Mouse (Mus musculus) intestine, embryonic 16.5 days (tissue): ENCODE measurements around the gene Xpo6. TPM values are rescaled to one million over a fixed set of nuclear protein-coding genes. Genes with fewer than 3 reads are reported as not detected.
A peak's percentile ranks its signal among the peaks of the same experiment; 100 is the strongest.

Experiments used
- ATAC-seq: fragments of 200-750 bp; cut with Nextera tagmentation; 2 replicates; pipeline ENCODE4 v1.8.0; 2017; ENCODE audit warnings: moderate TSS enrichment, moderate library complexity
- H3K27ac ChIP-seq: fragments of 300-500 bp; sonication (generic); 2 replicates; pipeline ENCODE4 v1.5.1; 2014; ENCODE audit warnings: mild to moderate bottlenecking, low read length
- H3K27me3 ChIP-seq: fragments of 300-500 bp; sonication (generic); replicated peaks from 2 replicates; pipeline ENCODE4 v1.6.1; 2014; ENCODE audit warnings: low read length, control low read depth, mixed read lengths; ENCODE audit not compliant: control insufficient read depth, insufficient read depth
- H3K36me3 ChIP-seq: fragments of 300-500 bp; sonication (generic); 2 replicates; pipeline ENCODE4 v1.6.1; 2014; ENCODE audit warnings: low read length, control low read depth; ENCODE audit not compliant: control insufficient read depth, insufficient read depth
- H3K4me1 ChIP-seq: fragments of 300-500 bp; sonication (generic); 2 replicates; pipeline ENCODE4 v1.6.1; 2014; ENCODE audit warnings: low read length, control low read depth, mixed read lengths; ENCODE audit not compliant: control insufficient read depth, insufficient read depth
- H3K4me2 ChIP-seq: fragments of 300-500 bp; sonication (generic); 2 replicates; pipeline ENCODE4 v1.6.1; 2014; ENCODE audit warnings: low read depth, low read length, control low read depth
- H3K4me3 ChIP-seq: fragments of 300-500 bp; sonication (generic); 2 replicates; pipeline ENCODE4 v1.5.1; 2014; ENCODE audit warnings: mild to moderate bottlenecking, low read length
- H3K9ac ChIP-seq: fragments of 300-500 bp; sonication (generic); 2 replicates; pipeline ENCODE4 v1.6.1; 2014; ENCODE audit warnings: low read depth, low read length
- H3K9me3 ChIP-seq: fragments of 300-500 bp; sonication (generic); 2 replicates; pipeline ENCODE4 v1.6.1; 2016; ENCODE audit warnings: low read length, control low read depth; ENCODE audit not compliant: control insufficient read depth
- WGBS: fragments of 180-500 bp; shearing (Covaris S2); extraction: QIAGEN DNeasy Blood & Tissue Kit; methylation state at CpG from one replicate; pipeline ENCODE4 v1.1.7; 2014; 5-methylcytosine and 5-hydroxymethylcytosine counted together
- polyA plus RNA-seq: library from polyadenylated mRNA; unstranded; fragments of >200 nt; fragmentation: Nextera tagmentation; extraction: Ambion mirVana; gene quantifications from 2 replicates; pipeline ENCODE4 v1.2.1, GENCODE M21; 2015

The Xpo6 gene
- polyA plus RNA-seq, 1 experiment from 2014 or later = 28.2 TPM

DNA sequence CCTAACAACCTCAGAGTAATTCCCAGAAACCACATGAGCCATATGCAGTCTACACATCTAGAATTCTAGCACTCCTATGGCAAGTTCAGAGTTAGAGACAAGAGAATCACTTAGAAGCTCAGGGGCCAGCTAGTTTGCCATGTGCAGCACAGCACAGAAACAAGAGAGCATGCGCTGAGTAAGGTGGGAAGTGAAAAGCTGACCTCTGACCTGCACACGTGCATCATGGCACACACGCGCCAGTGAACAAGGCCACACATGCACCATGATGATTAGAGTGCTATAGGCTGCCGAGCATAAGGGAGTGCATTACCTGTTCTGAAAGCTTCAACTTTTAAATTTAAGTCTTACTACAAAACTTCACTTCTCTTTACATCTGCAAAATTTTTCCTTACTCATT is 45.6 kb downstream of the Xpo6 start:
- Histone ChIP-seq H3K9me3 (no peaks in the 10 kb centered on the region), H3K36me3 (peaks cover 8% of the 10 kb centered on the region), H3K4me1 (no peaks in the 10 kb centered on the region), H3K4me3 (no peak overlapping the region), H3K27ac (no peak overlapping the region), H3K27me3 (no peaks in the 10 kb centered on the region), H3K9ac (no peak overlapping the region), H3K4me2 (no peak overlapping the region)
- 87% methylated on average over 5 of the region's 5 CpGs for WGBS
- ATAC-seq = no peak

- 89% methylated on average over 4 of the region's 4 CpGs for WGBS
- H3K4me2 ChIP-seq = no peak overlapping the region
- H3K4me1 ChIP-seq = no peaks in the 10 kb centered on the region
- no peak overlapping the region for H3K27ac ChIP-seq
- H3K27me3 ChIP-seq = no peaks in the 10 kb centered on the region
- ATAC-seq = no peak
- no peak overlapping the region for H3K4me3 ChIP-seq
- peaks cover 11% of the 10 kb centered on the region for H3K36me3 ChIP-seq
- H3K9me3 ChIP-seq = no peaks in the 10 kb centered on the region
- no peak overlapping the region for H3K9ac ChIP-seq
Measured at GRCm38 (mm10) chr7:126152324-126152723, 48.0 kb downstream of the Xpo6 start.

- Histone ChIP-seq H3K9me3 (no peaks in the 10 kb centered on the region), H3K9ac (no peak overlapping the region), H3K27me3 (no peaks in the 10 kb centered on the region), H3K27ac (no peak overlapping the region), H3K4me1 (no peaks in the 10 kb centered on the region), H3K36me3 (peaks cover 6% of the 10 kb centered on the region; the same call in 1 of the 2 replicates), H3K4me3 (no peak overlapping the region), H3K4me2 (no peak overlapping the region)
- WGBS = 82% methylated on average over 1 of the region's 1 CpGs
- ATAC-seq = no peak
Measured at GRCm38 (mm10) chr7:126146156-126146555, 54.1 kb downstream of the Xpo6 start.

- Histone ChIP-seq H3K4me2 (no peak overlapping the region), H3K27me3 (no peaks in the 10 kb centered on the region), H3K4me3 (no peak overlapping the region), H3K27ac (no peak overlapping the region), H3K36me3 (peaks cover 12% of the 10 kb centered on the region; the same call in 1 of the 2 replicates), H3K4me1 (no peaks in the 10 kb centered on the region), H3K9me3 (no peaks in the 10 kb centered on the region), H3K9ac (no peak overlapping the region)
- WGBS = 81% methylated on average over 2 of the region's 2 CpGs
- no peak for ATAC-seq
Measured at GRCm38 (mm10) chr7:126144364-126144763, 55.9 kb downstream of the Xpo6 start.

DNA sequence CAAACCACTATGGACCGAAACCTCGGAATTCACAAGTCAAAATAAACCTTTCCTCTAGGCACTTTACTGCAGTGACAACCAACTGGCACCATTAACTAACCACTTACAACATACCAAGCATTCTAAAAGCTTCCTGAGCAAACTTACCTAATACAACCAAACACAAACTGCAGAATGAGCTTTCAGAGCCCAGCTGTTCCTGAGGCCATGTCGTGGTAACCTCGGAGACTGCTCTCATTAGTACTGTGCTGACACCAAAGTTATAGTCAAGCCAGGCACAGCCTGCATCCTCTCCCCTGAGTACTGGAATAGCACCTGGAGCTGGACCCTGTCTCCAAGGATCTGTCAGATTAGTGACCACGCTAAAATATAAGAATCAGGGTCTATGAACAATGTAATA is 62.5 kb downstream of the Xpo6 start:
- Histone ChIP-seq H3K36me3 (peaks cover 10% of the 10 kb centered on the region; the same call in 1 of the 2 replicates), H3K4me2 (no peak overlapping the region), H3K4me1 (no peaks in the 10 kb centered on the region), H3K27ac (no peak overlapping the region), H3K27me3 (no peaks in the 10 kb centered on the region), H3K4me3 (no peak overlapping the region), H3K9ac (no peak overlapping the region), H3K9me3 (no peaks in the 10 kb centered on the region)
- 90% methylated on average over 5 of the region's 5 CpGs for WGBS
- no peak for ATAC-seq

- Histone ChIP-seq H3K4me3 (no peak overlapping the region), H3K9ac (no peak overlapping the region), H3K4me2 (no peak overlapping the region), H3K36me3 (0 out of 2 replicates have a peak, but pooled peaks cover 4% of the 10 kb centered on the region), H3K4me1 (no peaks in the 10 kb centered on the region), H3K27ac (no peak overlapping the region), H3K9me3 (no peaks in the 10 kb centered on the region), H3K27me3 (no peaks in the 10 kb centered on the region)
- WGBS = 80% methylated on average over 2 of the region's 2 CpGs
- no peak for ATAC-seq
Measured at GRCm38 (mm10) chr7:126135391-126135790, 64.9 kb downstream of the Xpo6 start.

- 86% methylated on average over 4 of the region's 4 CpGs for WGBS
- H3K27me3 ChIP-seq = no peaks in the 10 kb centered on the region
- no peak for ATAC-seq
- H3K4me2 ChIP-seq = no peak overlapping the region
- no peak overlapping the region for H3K9ac ChIP-seq
- H3K36me3 ChIP-seq = 0 out of 2 replicates have a peak, but pooled peaks cover 1% of the 10 kb centered on the region
- H3K4me1 ChIP-seq = no peaks in the 10 kb centered on the region
- no peak overlapping the region for H3K27ac ChIP-seq
- H3K4me3 ChIP-seq = no peak overlapping the region
- no peaks in the 10 kb centered on the region for H3K9me3 ChIP-seq
Measured at GRCm38 (mm10) chr7:126134634-126135321, 65.5 kb downstream of the Xpo6 start.

DNA sequence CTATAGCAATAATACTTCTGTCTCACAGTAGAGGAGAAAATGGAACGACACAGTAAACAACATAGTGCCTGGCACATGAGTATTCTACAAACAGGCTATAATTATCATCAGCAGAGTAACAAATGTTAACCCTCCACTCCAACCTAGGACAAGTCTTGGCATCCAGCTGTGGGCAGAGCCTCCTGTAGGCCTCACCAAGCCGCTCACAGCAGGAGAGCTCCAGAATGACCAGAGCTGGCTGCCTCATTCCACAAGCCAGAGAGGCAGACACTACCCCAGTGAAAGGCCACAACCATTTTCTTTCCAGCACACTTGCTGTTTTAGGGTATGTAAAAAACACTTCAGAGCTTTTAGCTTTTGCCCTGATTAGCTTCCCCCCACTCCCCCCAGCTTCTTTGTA is 72.6 kb downstream of the Xpo6 start:
- H3K4me2 ChIP-seq = no peak overlapping the region
- no peak overlapping the region for H3K4me3 ChIP-seq
- no peak overlapping the region for H3K27ac ChIP-seq
- no peaks in the 10 kb centered on the region for H3K27me3 ChIP-seq
- no peak overlapping the region for H3K9ac ChIP-seq
- H3K4me1 ChIP-seq = peaks cover 3% of the 10 kb centered on the region; the same call in 1 of the 2 replicates
- WGBS = 85% methylated on average over 2 of the region's 2 CpGs
- no peaks in the 10 kb centered on the region for H3K9me3 ChIP-seq
- peaks cover 6% of the 10 kb centered on the region; the same call in 1 of the 2 replicates for H3K36me3 ChIP-seq
- no peak for ATAC-seq

GRCm38 (mm10) chr7:126126502-126126901 is 73.8 kb downstream of the Xpo6 start:
- H3K27me3 ChIP-seq = no peaks in the 10 kb centered on the region
- no peak overlapping the region for H3K9ac ChIP-seq
- no peak overlapping the region for H3K4me2 ChIP-seq
- H3K27ac ChIP-seq = no peak overlapping the region
- WGBS = 56% methylated on average over 3 of the region's 3 CpGs
- H3K4me1 ChIP-seq = peaks cover 3% of the 10 kb centered on the region; the same call in 1 of the 2 replicates
- peak; percentile 96 for ATAC-seq
- H3K9me3 ChIP-seq = no peaks in the 10 kb centered on the region
- H3K4me3 ChIP-seq = no peak overlapping the region
- H3K36me3 ChIP-seq = peaks cover 8% of the 10 kb centered on the region; the same call in 1 of the 2 replicates
